Mouse (Mus musculus) retina, adult 2 months (tissue): ENCODE data around the gene Fat3.

Experiments
- DNase-seq: peaks from one replicate; pipeline ENCODE4 v3.0.0-alpha.2; 2012; ENCODE audit warnings: low read depth, low spot score

Fat3 gene

GRCm38 (mm10) chr9:16501186-16501711, at the start of gene Fat3:
Gene Fat3, minus strand, starts transcription at chr9:16501285.
- no peak for DNase-seq

- no peak for DNase-seq
Measured at GRCm38 (mm10) chr9:16532884-16533283, 31.8 kb upstream of the Fat3 start.

- no peak for DNase-seq
Measured at GRCm38 (mm10) chr9:16517543-16517942, 16.5 kb upstream of the Fat3 start.

DNA sequence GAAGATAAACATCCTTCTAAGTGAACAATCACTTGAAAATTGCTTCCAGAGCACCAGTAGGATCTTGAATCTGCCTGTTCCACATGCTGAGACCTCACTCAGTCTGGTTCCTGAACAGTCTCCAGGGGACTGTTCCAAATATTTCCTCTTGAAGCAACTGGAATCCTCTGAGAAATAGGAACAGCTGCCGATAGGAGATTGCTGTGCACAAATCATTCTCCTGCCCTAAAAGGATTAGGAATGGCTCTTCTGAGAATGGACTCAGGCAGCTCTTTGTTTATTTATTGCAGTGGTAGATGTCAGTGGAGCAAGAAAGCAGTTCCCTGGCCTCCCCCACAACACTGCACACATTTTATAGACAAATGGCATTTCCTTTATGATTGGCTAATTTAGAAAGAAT, 10.9 kb upstream of the Fat3 start:
- DNase-seq: no peak

DNA sequence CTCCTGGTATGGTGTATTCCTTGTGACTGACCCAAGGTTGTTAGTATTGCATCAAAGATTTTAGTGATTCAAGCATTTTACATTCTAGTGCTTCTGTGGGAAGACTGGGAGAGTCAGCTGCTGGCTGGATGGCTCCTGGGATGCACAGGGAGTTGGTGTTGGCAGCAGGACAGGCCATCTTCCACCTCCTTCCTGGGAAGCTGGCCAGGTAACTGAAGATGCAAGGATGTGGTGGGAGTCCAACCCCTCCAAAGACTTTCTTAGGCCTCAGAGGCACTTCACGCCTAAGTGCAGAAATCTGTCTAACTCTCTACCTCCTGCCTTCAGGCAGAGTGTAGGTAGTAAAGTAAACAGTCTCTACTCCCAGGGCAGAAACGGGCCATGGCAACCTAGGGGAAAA, 2.7 kb upstream of the Fat3 start:
- no peak for DNase-seq

DNA sequence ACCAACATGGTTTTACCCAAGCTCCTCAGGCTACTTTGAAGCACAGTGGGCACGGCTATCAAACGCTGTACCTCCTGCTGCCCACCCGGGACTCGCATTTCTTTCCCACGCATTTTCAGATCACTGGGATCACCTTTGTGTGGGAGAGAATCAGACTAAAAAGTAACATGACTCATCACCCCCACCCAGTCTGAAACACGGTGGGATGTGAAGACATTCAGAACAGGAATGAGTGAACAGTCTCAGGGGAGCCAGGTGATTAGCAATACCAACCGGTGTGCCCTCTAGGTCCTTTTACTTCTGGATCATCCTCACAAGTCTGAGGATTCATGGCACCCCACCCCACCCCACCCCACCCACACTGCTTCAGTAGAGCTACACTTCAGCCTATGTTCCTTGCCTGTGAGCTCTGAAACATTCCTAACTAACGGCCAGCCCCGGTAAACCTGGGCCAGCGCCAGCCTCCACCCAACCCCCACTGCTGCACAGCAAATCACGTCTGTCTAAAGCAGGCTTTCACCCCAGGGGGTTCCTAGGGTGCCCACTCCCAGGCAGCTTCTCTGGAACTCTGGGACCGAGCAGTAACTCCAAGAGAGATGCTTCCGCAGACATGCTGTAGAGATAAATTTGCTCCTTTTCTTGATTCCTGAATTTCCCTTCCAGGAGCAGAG, 1.7 kb upstream of the Fat3 start:
- no peak for DNase-seq

- no peak for DNase-seq
Measured at GRCm38 (mm10) chr9:16501990-16502672, 1.0 kb upstream of the Fat3 start.

GRCm38 (mm10) chr9:16500382-16501185, 501 bp downstream of the Fat3 start:
- no peak for DNase-seq

DNA sequence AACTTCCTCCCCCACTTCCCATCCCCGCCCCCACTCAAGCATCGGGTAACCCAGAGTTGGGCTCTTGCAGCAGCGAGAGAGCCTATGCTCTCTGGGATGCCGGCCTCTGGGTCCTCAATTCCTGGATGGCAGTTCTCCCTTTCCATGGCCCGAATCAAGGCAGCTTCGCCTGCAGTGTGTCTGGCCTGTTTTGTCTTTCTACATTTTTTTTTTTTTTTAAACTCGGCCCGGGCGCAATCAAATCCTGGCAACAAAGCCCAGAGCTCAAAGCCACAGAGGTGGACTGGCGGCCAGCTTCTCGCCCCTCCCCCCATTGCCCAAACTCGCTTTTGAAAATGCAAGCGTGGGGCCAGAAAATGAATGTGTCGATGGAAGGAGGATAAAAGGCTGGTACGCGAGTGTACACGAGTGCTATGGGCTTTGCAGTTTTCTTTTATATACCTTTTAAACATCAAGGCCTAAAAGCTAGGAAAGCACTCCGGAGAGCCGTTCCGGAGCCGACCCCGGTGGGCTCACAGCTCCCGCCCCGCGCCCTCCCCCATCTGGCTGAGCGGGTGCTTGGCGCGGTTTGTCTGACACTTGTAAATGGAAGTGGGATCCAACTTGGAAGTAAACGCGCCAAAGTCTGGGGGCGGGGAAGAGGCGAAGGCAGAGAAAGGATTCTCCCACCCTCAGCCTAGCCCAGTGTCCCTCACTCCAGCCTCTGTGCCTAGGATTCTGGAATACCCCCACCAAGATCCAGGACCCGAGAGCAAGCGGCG, 1.3 kb downstream of the Fat3 start:
- no peak for DNase-seq

- no peak for DNase-seq
Measured at GRCm38 (mm10) chr9:16498876-16499275, 2.2 kb downstream of the Fat3 start.

DNA sequence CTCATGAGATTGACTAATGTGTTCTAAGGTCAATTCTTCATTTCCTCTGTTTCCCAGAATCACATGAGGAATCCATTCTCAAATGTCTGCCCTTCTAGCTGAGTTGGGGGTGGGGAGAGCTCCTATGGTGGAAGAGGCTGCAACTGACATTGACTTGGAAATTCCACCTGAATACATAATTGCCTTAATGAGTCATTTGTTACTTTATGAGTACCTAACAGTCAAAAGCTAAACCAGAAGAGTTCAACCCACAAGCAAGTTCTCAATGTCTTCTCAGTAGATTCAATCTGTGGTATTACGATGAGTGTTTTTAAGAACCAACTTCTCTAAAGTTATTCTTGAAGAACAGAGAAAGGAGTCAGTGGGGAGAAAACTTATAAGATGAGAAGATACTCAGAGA, 3.7 kb downstream of the Fat3 start:
- DNase-seq: no peak

DNA sequence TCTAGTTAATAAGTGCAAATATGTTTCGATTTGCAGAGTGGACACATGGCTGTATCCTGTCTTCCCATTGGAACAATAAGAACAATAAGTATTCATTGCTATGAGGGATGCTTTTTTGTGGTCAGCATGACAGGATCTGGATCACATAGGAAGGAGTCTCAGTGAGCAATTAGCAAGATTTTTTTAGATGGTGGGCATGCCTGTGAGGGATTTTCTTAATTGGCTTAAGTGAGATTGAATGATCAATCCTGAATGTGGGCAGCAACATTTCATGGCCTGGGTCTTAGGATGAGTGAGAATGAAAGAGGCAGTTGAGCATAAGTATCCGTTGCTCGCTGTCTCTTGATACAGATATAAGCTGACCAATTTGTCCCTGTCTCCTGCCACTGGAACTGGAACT, 4.8 kb downstream of the Fat3 start:
- DNase-seq: no peak

DNA sequence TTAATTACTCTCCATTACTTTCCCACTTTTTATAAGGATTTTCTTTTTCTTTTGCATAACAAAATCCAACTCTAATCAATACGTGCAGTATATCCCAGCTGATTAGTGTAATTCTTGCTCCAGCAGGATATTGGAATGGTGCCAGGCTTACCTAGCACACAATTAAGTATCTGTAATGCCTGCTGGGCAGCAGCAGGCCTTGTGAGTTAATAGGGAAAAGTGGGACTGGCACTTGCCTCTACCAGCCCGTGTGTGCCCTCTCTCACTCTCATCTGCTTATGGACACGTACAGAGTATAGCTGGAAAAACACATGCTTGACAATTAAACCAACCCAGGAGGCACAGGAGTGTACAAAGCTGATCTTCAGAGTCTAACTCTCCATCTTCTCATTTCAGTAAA, 11.4 kb downstream of the Fat3 start:
- no peak for DNase-seq

GRCm38 (mm10) chr9:16487565-16487964, 13.5 kb downstream of the Fat3 start:
- DNase-seq: no peak

GRCm38 (mm10) chr9:16486229-16486628, 14.9 kb downstream of the Fat3 start:
- no peak for DNase-seq

DNA sequence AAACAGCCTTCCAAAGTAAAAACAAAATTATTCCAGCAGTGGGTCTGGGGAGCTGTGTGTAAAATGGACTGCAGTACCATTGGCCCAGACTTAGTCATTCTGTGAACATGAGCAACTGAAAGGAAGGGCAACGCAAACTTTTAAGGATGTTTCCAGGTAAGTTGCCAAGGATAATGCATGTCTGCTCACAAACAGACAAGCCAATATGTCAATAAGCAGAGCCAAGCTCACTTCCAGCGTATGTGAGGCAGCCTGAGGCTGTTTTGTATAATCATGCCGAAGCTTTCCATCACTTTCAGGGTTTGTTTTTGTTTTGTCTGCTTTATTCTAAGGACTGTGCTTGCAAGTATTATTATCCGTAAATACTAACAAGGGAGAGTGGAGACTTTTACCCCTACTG, 15.9 kb downstream of the Fat3 start:
- no peak for DNase-seq

DNA sequence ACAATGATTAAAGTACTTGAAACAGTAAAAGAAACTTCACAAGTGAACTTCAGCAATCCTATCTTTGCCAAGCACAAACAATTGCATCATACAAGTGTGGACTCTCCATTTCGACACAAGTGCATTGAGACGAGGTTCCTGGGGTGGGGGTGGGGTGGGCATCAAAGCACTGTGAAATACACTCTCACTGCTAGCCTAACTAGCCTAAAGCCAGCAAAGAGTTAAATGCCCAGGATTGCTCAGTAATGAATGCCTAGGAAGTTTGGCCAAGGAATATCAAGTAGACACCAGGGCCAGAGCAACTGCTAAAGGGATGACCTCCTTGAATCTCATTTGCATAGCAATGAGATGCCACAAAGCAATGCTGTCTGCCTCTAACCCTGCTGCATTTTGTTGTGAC, 16.3 kb downstream of the Fat3 start:
- no peak for DNase-seq

DNA sequence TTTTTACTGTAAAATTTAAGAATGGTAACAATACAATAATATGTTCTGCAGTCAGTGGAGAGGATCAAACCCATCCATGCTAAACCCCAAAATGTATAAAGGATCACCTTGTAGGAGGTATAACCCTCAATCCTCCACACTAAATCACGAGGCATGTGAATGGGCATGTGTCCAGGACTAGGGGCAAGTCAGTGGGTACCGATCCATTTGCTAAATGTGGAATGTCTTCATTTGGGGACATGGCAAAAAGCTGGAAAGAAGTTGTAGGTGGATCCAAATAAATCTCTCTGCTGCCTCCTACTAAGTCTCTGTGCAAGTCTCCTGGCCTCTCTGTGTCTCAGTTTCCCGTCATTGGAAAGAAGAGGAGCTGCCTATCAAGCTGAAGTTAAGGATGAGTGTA, 39.6 kb downstream of the Fat3 start:
- DNase-seq: no peak

DNA sequence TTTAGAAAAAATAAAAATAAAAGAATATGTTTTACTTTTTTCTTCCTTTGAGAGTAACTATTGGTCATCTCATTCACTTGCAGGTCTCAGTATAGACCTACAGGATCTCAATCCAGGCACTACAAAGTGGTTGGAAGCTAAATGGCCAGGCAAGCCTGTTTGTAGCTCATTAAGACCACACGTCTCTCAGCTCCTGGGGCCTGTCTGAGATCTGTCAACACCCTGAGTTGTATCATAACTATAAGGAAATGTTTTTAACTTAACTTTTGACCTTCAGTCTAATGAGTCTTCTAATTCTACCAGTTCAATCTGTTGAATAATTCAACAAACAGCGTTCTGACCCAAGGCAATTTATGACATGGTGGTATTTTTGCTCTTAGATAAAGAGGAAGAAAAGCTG, 40.5 kb downstream of the Fat3 start:
- no peak for DNase-seq

- DNase-seq: no peak
Measured at GRCm38 (mm10) chr9:16441930-16442329, 59.2 kb downstream of the Fat3 start.

DNA sequence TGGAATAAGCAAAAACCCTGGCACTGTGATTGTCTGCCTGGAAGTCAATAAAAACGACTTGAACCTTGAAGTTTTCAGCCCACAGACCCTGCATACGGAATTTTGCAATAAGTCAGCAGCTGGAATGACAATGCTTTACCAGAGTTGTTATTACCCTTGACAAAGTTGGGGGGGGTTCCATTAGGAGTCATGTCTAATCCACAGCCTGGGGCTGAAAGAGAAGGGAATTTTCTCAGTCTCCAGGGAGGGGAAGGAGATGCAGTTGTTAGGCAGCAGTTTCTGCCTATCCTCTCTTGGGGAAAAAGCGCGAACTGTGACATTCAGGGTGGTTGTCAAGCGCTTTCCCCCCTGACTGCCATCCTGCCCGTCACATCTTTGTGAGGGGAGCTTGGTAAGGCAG, 60.4 kb downstream of the Fat3 start:
- no peak for DNase-seq

DNA sequence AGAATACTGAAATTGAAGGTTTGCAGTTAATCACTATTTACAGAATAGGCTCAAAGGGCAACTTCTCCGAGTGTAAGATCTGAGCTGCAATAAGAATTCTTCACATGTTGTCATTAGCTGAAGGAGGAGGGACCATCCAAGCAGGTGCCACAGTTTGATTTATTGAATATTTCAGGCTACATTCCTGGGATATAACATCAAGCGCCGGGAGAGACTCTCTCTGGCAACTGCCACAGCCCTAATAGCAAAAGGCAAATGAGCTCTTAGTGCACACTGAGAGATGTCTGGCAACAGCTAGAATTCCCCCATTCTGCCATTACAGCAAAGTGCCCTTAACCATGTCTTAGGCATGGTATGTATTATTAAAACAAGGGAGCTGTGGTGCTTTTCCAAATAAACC, 61.1 kb downstream of the Fat3 start:
- DNase-seq: no peak
